Comparison of ENCODE assay signal across 17 mouse cellular contexts in genomic region chrX:42324848-42325247, GRCm38 (mm10).
DNase-seq lines count a peak whose midpoint lies in the region; ATAC-seq and TF ChIP-seq lines count a peak whose summit lies in the region.
"Had no signal": no experiment of that assay in that cellular context is flagged by ENCODE, and none has a peak within 500 bp of the region (broad histone marks: within the 10 kb centered on the region; RNA-seq: fewer than 3 reads in every experiment).

No protein-coding gene starts in this region.

- no peak overlapping the region for H3K27ac ChIP-seq in forebrain, embryonic 14.5 days (ENCODE audit: low read depth, low read length)
- no peak overlapping the region for H3K27ac ChIP-seq in forebrain, postnatal 0 days (ENCODE audit: low read depth, low read length)
- H3K27ac ChIP-seq in lung, embryonic 15.5 days = 0 out of 2 replicates have a peak overlapping the region, but pooled peaks have one; percentile 10
- H3K27ac ChIP-seq in hindbrain, embryonic 14.5 days = no peak overlapping the region
- H3K27ac ChIP-seq: embryonic facial prominence, embryonic 10.5 days; embryonic facial prominence, embryonic 12.5 days; forebrain, embryonic 15.5 days had no signal

- no peak overlapping the region for H3K4me3 ChIP-seq in forebrain, embryonic 14.5 days (ENCODE audit: low read depth, low read length)
- no peak overlapping the region for H3K4me3 ChIP-seq in forebrain, postnatal 0 days (ENCODE audit: low read depth, low read length)
- no peak overlapping the region for H3K4me3 ChIP-seq in lung, embryonic 15.5 days
- no peak overlapping the region for H3K4me3 ChIP-seq in hindbrain, embryonic 14.5 days (replicated peaks; ENCODE audit: low read length)
- H3K4me3 ChIP-seq: embryonic facial prominence, embryonic 10.5 days; embryonic facial prominence, embryonic 12.5 days; forebrain, embryonic 15.5 days had no signal

- H3K27me3 ChIP-seq in forebrain, embryonic 14.5 days (replicated peaks; ENCODE audit: control insufficient read depth, insufficient read depth, low read length) = no peaks in the 10 kb centered on the region
- no peaks in the 10 kb centered on the region for H3K27me3 ChIP-seq in forebrain, postnatal 0 days (ENCODE audit: insufficient read depth, low read length)
- no peaks in the 10 kb centered on the region for H3K27me3 ChIP-seq in lung, embryonic 15.5 days
- no peaks in the 10 kb centered on the region for H3K27me3 ChIP-seq in hindbrain, embryonic 14.5 days (ENCODE audit: control insufficient read depth, insufficient read depth, low read length)
- H3K27me3 ChIP-seq: embryonic facial prominence, embryonic 12.5 days; forebrain, embryonic 15.5 days had no signal

- no peak for TF ChIP-seq POLR2A in brain, embryonic 14.5 days (IDR thresholded peaks at IDR 0.05; ENCODE audit: borderline replicate concordance, extremely low read depth, insufficient read depth, insufficient read length, poor library complexity, severe bottlenecking)

- H3K9ac ChIP-seq in forebrain, embryonic 14.5 days (ENCODE audit: low read length) = no peak overlapping the region
- H3K9ac ChIP-seq in forebrain, postnatal 0 days = no peak overlapping the region
- H3K9ac ChIP-seq in lung, embryonic 15.5 days = no peak overlapping the region
- H3K9ac ChIP-seq in hindbrain, embryonic 14.5 days = no peak overlapping the region
- H3K9ac ChIP-seq: embryonic facial prominence, embryonic 12.5 days; forebrain, embryonic 15.5 days had no signal

- no peaks in the 10 kb centered on the region for H3K9me3 ChIP-seq in forebrain, embryonic 14.5 days (replicated peaks; ENCODE audit: control insufficient read depth, low read length)
- H3K9me3 ChIP-seq in forebrain, postnatal 0 days (ENCODE audit: low read length) = no peaks in the 10 kb centered on the region
- no peaks in the 10 kb centered on the region for H3K9me3 ChIP-seq in lung, embryonic 15.5 days
- H3K9me3 ChIP-seq in hindbrain, embryonic 14.5 days (ENCODE audit: control insufficient read depth, low read length) = no peaks in the 10 kb centered on the region
- H3K9me3 ChIP-seq: embryonic facial prominence, embryonic 10.5 days; embryonic facial prominence, embryonic 12.5 days; forebrain, embryonic 15.5 days had no signal

- no peak for TF ChIP-seq CTCF in forebrain, postnatal 0 days (IDR thresholded peaks at IDR 0.05; ENCODE audit: low read depth)
- TF ChIP-seq CTCF in brain, embryonic 14.5 days (IDR thresholded peaks at IDR 0.05; ENCODE audit: borderline replicate concordance, extremely low read depth, insufficient read depth, insufficient read length) = no peak

- no peak overlapping the region for H3K4me2 ChIP-seq in forebrain, embryonic 14.5 days (ENCODE audit: low read length)
- no peak overlapping the region for H3K4me2 ChIP-seq in forebrain, postnatal 0 days (ENCODE audit: low read depth)
- no peak overlapping the region for H3K4me2 ChIP-seq in lung, embryonic 15.5 days
- H3K4me2 ChIP-seq in hindbrain, embryonic 14.5 days (replicated peaks) = no peak overlapping the region
- H3K4me2 ChIP-seq: embryonic facial prominence, embryonic 12.5 days; forebrain, embryonic 15.5 days had no signal

- H3K4me1 ChIP-seq in forebrain, embryonic 14.5 days (ENCODE audit: control insufficient read depth, insufficient read depth, low read length) = no peaks in the 10 kb centered on the region
- no peaks in the 10 kb centered on the region for H3K4me1 ChIP-seq in forebrain, postnatal 0 days (ENCODE audit: insufficient read depth)
- H3K4me1 ChIP-seq in lung, embryonic 15.5 days = 0 out of 2 replicates have a peak, but pooled peaks cover 3% of the 10 kb centered on the region
- H3K4me1 ChIP-seq in hindbrain, embryonic 14.5 days (replicated peaks; ENCODE audit: control insufficient read depth, insufficient read depth, low read length) = no peaks in the 10 kb centered on the region
- H3K4me1 ChIP-seq: embryonic facial prominence, embryonic 12.5 days; forebrain, embryonic 15.5 days had no signal

- peak; percentile 70 for ATAC-seq in forebrain, embryonic 14.5 days
- no peak for ATAC-seq in forebrain, postnatal 0 days
- no peak for ATAC-seq in lung, embryonic 15.5 days (ENCODE audit: borderline replicate concordance, extremely low read depth, low FRiP score, low TSS enrichment)
- ATAC-seq in hindbrain, embryonic 14.5 days (ENCODE audit: low FRiP score) = no peak
- ATAC-seq: forebrain, embryonic 15.5 days had no signal

- DNase-seq in forebrain, embryonic 14.5 days (ENCODE audit: low spot score) = peak; percentile 25
- DNase-seq in forebrain, postnatal 0 days = no peak
- DNase-seq in lung, postnatal 36 days = no peak
- DNase-seq in brain, embryonic 14.5 days (ENCODE audit: low read depth) = peak; percentile 51
- no peak for DNase-seq in hindbrain, embryonic 14.5 days (ENCODE audit: low spot score)
- DNase-seq: adrenal gland, adult 2 months; adrenal gland, postnatal 10 days; adrenal gland, postnatal 25 days; cerebellum, adult 11-12 months; cerebellum, adult 2 months; cerebellum, adult 9-10 months; cerebellum, postnatal 10 days; cerebellum, postnatal 25 days had no signal

- 30% methylated on average over 3 of the region's 3 CpGs for WGBS in forebrain, embryonic 14.5 days
- WGBS in forebrain, postnatal 0 days = 33% methylated on average over 3 of the region's 3 CpGs
- WGBS in lung, embryonic 15.5 days = 50% methylated on average over 3 of the region's 3 CpGs
- 48% methylated on average over 3 of the region's 3 CpGs for WGBS in hindbrain, embryonic 14.5 days

- H3K36me3 ChIP-seq in forebrain, embryonic 14.5 days (ENCODE audit: control insufficient read depth, insufficient read depth, low read length) = no peaks in the 10 kb centered on the region
- H3K36me3 ChIP-seq in forebrain, postnatal 0 days (ENCODE audit: insufficient read depth) = no peaks in the 10 kb centered on the region
- H3K36me3 ChIP-seq in lung, embryonic 15.5 days = no peaks in the 10 kb centered on the region
- H3K36me3 ChIP-seq in hindbrain, embryonic 14.5 days (replicated peaks; ENCODE audit: control insufficient read depth, insufficient read depth) = no peaks in the 10 kb centered on the region
- H3K36me3 ChIP-seq: embryonic facial prominence, embryonic 10.5 days; embryonic facial prominence, embryonic 12.5 days; forebrain, embryonic 15.5 days had no signal

Comparison
In these comparisons a context has a peak if more than half of its experiments do, and no peak if none do; other contexts are left out.
1. DNase-seq: peak in forebrain, embryonic 14.5 days (single experiment) and brain, embryonic 14.5 days (single experiment); none in forebrain, postnatal 0 days (single experiment), lung, postnatal 36 days (single experiment) and hindbrain, embryonic 14.5 days (single experiment).